Mouse (Mus musculus) adrenal gland, adult 8-10 months (tissue): Measurements from ENCODE around the gene Hopx. TPM values are rescaled to one million over a fixed set of nuclear protein-coding genes. Genes with fewer than 3 reads are reported as not detected.
A peak's percentile ranks its signal among the peaks of the same experiment; 100 is the strongest.

Experiments
- DNase-seq: peaks from one replicate; pipeline ENCODE4 v3.0.0; 2022
- total RNA-seq, 4 experiments: library from RNA; stranded (reverse); gene quantifications; 2 replicates each; pipeline ENCODE4 v1.2.4; 2022

The Hopx gene
- 1 to 10 TPM; 1.5 to 4.1 (median 2.1) TPM for total RNA-seq

DNA sequence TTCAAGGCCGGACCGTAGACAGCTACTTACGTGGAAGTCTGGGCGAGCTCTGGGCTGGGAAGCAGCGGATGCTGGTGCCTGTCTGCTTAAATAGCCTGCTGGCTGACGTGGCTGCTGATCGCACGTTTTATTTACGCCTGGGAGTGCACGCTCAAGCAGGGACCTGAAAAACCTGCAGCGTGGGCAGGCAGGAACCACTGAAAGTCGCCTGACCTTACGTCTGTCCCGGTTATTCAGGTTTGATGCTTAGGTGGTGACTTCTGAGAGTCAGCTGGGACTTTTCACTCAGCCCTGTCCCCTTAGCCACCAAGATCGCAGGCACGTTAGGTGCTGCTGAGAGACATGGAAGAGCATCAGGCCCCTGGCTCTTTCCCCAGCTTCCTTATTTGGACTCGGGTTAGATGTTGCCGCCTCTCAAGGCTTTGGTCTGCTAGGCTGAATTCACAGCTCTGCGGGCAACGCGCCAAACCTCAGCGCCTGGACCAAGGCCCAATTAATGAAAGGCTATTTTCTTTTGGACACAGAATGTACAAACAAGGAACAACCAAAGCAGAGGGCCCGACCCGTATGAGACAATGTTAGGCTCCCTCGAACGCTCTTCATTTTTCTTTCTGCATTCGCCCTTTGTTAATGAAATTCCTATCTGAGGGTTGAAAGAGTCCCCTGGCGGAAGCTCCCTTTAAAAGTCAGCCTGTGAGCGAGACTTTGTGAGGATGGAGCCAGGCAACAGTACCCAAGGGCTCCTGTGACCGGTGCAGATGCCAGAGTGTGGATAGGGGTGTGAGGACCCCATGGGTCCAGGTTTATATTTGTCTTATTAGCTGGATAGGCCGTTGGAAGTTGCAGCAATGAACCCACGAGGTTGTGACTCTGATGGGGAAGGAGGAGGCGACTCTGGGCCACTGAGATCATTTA lies at the start of gene Hopx:
Gene Hopx, minus strand, starts transcription at position 305 of the 915 bp plus-strand sequence.
- DNase-seq: peak; percentile 41

DNA sequence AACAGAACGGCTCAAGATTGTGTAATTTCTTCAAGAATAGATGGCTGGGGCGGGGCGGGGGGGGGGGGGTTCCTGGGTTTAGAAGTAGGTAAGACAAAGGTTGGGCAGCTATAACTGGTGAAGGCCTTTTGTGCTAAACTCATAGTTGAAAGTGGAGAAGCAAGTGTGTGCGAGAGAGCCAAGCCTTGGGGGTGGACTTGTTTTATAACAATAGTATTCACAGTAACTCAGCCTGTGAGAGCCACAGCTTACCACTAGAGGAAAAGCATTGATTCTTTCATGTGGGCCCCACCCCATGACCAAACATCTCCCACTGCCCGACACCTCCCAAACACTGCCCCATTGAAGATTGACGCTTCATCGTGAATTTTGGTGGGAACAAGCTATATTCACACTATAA lies 48.7 kb upstream of the Hopx start:
- no peak for DNase-seq

GRCm38 (mm10) chr5:77162566-77162965 lies 47.6 kb upstream of the Hopx start:
- DNase-seq: no peak

GRCm38 (mm10) chr5:77157777-77158540 lies 43.0 kb upstream of the Hopx start:
- no peak for DNase-seq

DNA sequence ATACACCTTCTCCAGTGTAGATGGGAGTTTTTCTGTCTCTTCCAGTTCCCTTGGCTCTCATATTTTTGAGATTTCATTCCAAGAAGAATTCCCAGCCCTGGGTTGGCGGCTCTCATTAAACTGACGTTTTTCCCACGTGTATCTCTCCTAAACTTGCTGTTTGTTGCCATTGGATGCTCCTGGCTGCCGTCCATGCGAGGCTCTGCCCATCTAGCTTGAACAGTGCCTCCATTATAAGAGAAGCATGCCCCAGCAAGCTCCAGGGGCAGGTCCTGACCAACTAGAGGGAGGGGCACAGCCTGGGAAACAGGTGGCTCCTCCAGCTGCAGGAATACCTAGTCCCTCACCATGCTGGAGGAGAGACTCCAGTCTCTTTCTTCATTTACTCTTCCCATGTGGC lies 42.0 kb upstream of the Hopx start:
- no peak for DNase-seq

GRCm38 (mm10) chr5:77155526-77155925 lies 40.6 kb upstream of the Hopx start:
- no peak for DNase-seq

DNA sequence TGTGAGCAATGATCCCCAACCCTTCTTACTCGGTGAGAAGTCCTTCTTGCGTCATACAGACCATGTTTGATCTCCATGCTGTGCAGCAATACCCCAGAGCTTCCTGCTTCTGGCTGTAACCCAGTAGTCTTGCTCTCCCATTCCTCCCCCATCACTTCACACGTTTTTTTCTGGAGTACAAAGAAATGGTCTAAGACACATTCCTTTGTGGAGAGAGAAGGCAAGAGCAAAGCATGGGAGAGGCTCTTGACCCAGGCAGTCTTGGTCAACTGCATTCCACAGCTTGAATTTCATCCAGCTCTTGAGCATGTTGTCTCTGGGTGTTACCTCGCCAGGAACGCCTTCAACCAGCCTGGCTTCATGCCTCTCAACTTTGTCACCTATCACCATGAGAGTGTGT lies 39.9 kb upstream of the Hopx start:
- no peak for DNase-seq

DNA sequence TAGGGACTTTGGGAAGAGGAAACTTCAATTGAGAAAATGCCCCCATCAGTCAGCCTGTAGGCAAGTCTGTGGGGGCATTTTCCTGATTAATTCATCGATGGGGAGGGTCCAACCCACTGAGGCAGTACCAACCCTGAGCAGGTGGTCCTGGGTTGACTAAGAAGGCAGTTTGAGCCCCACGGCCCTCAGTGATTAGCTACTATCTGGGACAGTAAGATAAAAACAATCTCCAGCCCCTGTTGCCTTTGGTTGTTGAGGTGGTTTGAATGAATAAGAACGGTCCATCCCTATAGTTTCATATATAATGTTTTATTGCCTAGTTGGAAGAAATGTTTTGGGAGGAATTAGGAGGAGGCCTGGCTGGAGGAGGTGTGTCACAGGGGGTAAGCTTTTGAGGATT lies 36.8 kb upstream of the Hopx start:
- no peak for DNase-seq

DNA sequence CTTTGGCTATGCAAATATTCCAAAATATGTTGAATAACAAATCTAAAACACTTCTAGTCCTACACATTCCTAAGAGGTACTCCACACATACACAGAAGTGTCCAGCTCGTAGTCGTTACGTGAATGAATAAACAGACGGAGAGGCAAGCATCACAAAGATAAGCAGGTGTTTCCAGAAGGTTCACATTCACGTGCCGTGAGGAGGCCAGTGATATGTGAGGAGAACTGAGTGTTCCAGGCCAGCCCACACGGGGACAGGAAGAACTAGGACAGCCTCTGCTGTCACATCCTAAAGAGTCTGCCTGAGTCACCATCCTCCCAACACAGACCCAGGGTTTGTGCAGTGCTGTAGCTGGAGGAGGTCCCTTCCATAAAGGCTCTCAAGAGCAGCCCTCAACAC lies 36.2 kb upstream of the Hopx start:
- no peak for DNase-seq

- DNase-seq: no peak
Observed at GRCm38 (mm10) chr5:77148021-77148621, 33.2 kb upstream of the Hopx start.

GRCm38 (mm10) chr5:77146459-77147170 lies 31.7 kb upstream of the Hopx start:
- DNase-seq: no peak

GRCm38 (mm10) chr5:77144647-77145046 lies 29.7 kb upstream of the Hopx start:
- DNase-seq: no peak

DNA sequence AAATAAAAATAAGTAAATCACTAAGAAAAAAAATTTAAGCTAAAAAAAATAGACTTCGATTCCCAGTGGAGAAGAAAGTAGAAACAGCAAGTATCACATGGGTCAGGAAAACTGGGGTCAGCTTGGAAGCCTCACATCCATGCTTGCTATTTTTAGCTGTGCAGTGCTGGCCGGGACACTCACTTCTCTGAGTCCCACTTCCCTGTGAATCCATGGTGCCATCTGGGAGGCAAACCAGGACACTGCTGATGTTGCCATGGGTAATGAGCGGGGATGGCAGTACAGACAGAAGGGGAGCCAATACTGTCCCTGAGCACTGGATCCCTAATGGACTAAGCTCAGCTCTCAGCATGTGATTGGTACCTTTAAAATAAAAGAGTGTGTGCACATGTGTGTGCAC lies 28.2 kb upstream of the Hopx start:
- no peak for DNase-seq

GRCm38 (mm10) chr5:77141336-77141735 lies 26.4 kb upstream of the Hopx start:
- no peak for DNase-seq

GRCm38 (mm10) chr5:77140861-77141260 lies 25.9 kb upstream of the Hopx start:
- DNase-seq: no peak

DNA sequence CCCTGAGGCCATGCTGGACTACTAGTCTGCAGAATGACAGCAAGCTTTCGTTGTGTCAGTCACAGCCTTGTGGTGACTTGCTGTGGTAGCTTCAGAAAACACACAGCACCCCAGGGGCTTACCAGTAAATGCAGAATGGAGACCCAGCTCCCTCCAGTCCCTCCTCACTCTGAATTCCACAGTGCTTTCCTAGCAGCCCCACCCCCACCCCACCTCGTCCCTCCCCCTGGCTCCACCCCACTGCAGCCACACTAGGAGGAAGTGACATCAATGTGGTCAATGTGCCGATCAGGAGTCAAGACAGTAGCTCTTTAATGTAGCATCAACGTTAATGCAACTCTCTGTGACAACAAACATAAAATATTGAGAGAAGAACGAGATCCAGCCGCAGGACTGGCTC lies 25.2 kb upstream of the Hopx start:
- no peak for DNase-seq

- DNase-seq: peak; percentile 21
Observed at GRCm38 (mm10) chr5:77137701-77138265, 22.9 kb upstream of the Hopx start.

- DNase-seq: no peak
Observed at GRCm38 (mm10) chr5:77136684-77137224, 21.8 kb upstream of the Hopx start.

DNA sequence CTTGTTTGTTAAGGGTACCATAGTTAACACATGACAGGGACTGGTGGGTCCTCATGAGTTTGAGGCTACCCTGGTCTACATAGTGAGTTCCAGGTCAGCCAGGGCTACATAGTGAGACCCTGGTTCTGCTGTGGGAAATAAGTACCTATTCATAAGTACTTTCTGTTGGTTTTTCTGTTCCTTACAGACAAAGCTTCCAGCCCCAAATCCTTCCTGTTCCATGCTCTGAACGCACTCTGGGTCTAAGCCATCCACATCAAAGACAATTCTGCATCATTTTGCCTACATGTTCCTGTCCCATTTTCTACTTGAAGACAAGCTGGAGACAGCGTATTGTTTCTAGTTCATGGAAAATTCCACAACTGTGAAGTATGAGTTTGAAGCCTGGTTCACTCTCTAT lies 20.0 kb upstream of the Hopx start:
- no peak for DNase-seq

DNA sequence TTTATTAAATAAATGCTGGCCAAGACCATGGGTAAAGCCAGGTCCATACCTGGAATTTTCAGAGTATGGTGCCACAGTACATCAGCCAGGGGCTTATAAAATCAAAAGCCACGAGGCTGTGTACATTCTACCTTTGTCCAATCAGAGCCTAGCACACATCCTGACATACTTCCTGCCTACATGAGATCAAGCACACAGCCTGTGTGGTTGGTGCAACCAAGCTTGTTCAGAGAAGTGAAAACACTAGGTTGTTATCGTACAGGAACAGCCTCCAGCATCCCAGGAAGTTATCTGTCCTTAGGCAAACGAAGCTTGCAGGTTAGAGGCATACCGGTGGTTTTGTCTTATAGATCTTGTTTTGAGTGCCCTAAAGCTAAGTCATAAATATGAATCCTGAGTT lies 19.5 kb upstream of the Hopx start:
- DNase-seq: no peak

DNA sequence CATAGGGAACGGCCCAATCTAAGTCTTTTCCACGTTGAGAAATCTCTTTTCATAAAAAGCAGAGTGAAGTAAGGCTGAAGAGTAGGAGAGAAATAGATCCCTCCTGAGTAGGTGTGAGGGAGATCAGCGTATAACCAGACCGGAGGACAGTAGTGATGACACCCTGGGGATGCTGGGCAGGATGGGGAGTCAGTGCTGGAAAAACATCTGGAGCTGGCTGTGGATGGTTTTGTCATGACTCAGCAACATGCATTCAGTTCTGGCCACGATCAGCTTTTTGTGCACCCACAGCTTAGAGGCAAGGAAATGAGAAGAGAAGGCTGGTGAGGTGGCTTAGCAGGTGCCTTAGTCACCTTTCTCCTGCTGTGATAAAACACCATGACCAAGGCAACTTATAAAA lies 19.0 kb upstream of the Hopx start:
- no peak for DNase-seq
